ENCODE assay signal across 24 mouse cellular contexts in genomic region chr11:21181616-21182015, GRCm38 (mm10).
"Had no signal": no experiment of that assay in that cellular context is flagged by ENCODE, and none has a peak within 500 bp of the region (broad histone marks: within the 10 kb centered on the region; RNA-seq: fewer than 3 reads in every experiment).

No protein-coding gene starts in this region.

- DNase-seq: gastrocnemius, postnatal 14 days; gastrocnemius, postnatal 36 days; heart, postnatal 14 days; heart, postnatal 36 days; kidney, adult 18-20 months; kidney, adult 8-10 months; kidney, postnatal 10 days; kidney, postnatal 25 days; kidney, postnatal 4 days; left cerebral cortex, postnatal 4 days; liver, embryonic 13.5 days had no signal

- H3K9me3 ChIP-seq: heart, embryonic 13.5 days; heart, embryonic 15.5 days; hindbrain, embryonic 13.5 days; hindbrain, embryonic 15.5 days; intestine, embryonic 15.5 days; limb, embryonic 13.5 days; limb, embryonic 15.5 days; liver, embryonic 13.5 days had no signal

- H3K4me1 ChIP-seq: heart, embryonic 13.5 days; heart, embryonic 15.5 days; hindbrain, embryonic 13.5 days; hindbrain, embryonic 15.5 days; intestine, embryonic 15.5 days; limb, embryonic 13.5 days; limb, embryonic 15.5 days had no signal

- ATAC-seq: hindbrain, postnatal 0 days; inflammation-experienced regulatory T-cells, adult 6 months; intestine, embryonic 15.5 days; intestine, postnatal 0 days had no signal

- H3K27ac ChIP-seq: heart, adult 2 months; heart, embryonic 13.5 days; heart, embryonic 15.5 days; hindbrain, embryonic 13.5 days; hindbrain, embryonic 15.5 days; hindbrain, postnatal 0 days; intestine, embryonic 15.5 days; layer of hippocampus, adult 2 months; limb, embryonic 13.5 days; limb, embryonic 15.5 days; liver, embryonic 13.5 days had no signal

- H3K4me2 ChIP-seq: heart, embryonic 11.5 days; heart, embryonic 13.5 days; heart, embryonic 15.5 days; hindbrain, embryonic 13.5 days; hindbrain, embryonic 15.5 days; intestine, embryonic 15.5 days; limb, embryonic 13.5 days; limb, embryonic 15.5 days; liver, embryonic 13.5 days had no signal

- H3K9ac ChIP-seq: heart, embryonic 13.5 days; heart, embryonic 15.5 days; hindbrain, embryonic 13.5 days; hindbrain, embryonic 15.5 days; intestine, embryonic 15.5 days; limb, embryonic 13.5 days; limb, embryonic 15.5 days; liver, embryonic 13.5 days had no signal

- H3K4me3 ChIP-seq: heart, adult 2 months; heart, embryonic 13.5 days; heart, embryonic 15.5 days; hindbrain, embryonic 13.5 days; hindbrain, embryonic 15.5 days; intestine, embryonic 15.5 days; layer of hippocampus, adult 2 months; limb, embryonic 13.5 days; limb, embryonic 15.5 days; liver, embryonic 13.5 days had no signal

- H3K36me3 ChIP-seq: heart, embryonic 13.5 days; heart, embryonic 15.5 days; hindbrain, embryonic 13.5 days; hindbrain, embryonic 15.5 days; intestine, embryonic 15.5 days; limb, embryonic 13.5 days; limb, embryonic 15.5 days; liver, embryonic 13.5 days had no signal

- H3K27me3 ChIP-seq: heart, embryonic 13.5 days; heart, embryonic 15.5 days; hindbrain, embryonic 13.5 days; hindbrain, embryonic 15.5 days; intestine, embryonic 15.5 days; limb, embryonic 13.5 days; limb, embryonic 15.5 days; liver, embryonic 13.5 days had no signal
